Mouse (Mus musculus): ENCODE results near the gene Gnat2.

Gnat2 gene

DNA sequence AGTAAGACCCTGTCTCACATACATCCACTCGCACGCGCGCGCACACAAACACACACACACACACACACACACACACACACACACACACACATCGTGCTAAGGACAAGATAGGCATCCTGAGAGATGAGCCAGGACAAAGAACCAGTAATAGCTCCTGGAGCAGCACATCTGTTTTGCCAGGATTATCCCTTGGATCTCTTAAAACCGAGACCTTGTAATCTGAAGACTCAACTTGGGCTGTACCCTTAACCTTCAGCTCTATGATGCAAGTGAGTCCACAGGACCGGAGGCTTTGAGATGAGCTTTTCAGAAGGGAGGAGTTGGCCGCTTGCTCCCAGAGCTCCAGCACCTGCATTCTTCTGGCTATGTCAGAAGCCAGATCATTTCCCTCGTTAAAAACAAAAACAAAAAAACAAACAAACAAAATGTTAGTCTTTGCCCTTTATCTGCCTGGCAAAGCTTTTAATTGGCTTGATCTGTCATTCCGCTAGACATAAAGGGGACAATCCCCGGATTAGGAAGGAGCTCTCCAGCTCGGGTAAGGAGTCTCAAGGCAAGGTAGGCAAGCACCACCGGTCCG lies at the start of gene Gnat2:
Gnat2 (plus strand) TSS at position 254 of the 580 bp plus-strand sequence.
- DNase-seq, result no peak

DNA sequence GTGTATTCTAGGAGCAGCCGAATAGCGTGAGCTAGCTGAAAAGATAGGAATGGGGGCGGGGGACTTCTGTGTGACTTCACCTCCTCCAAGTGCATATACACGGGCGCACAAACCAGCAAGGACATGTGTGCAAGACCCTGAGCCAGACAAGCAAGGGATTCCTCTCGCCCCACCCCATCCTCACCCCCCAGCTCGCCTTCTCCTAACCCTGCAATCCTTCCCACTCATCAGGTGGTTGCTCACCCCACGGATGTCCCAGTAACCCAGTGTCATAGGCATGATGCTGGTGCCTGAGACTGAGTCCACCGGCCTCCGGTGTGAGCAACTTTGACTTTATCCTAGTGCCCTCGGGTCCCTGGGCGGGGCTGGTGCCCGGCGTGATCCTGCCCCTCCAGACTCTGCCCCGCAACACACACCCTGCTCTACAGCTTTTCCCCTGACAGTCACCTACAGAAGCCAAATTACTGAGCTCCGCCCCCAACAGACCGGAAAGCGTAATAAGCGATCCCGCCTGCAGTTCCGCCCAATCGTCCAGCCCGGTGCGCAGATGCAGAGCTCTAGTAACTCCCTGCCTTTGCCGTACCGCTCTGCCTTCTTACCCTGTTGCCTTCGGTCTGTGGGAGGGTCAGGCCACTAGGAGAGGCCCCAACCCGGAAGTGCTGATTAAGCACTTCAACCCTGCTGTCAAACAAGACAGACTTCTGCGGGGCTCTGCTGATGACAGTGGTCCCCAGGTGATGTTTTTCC lies 48.0 kb upstream of the Gnat2 start, which contains the start of gene Gstm4:
Gstm4 (minus strand) TSS at position 501 of the 747 bp plus-strand sequence.
- DNase-seq, result peak; percentile 84

DNA sequence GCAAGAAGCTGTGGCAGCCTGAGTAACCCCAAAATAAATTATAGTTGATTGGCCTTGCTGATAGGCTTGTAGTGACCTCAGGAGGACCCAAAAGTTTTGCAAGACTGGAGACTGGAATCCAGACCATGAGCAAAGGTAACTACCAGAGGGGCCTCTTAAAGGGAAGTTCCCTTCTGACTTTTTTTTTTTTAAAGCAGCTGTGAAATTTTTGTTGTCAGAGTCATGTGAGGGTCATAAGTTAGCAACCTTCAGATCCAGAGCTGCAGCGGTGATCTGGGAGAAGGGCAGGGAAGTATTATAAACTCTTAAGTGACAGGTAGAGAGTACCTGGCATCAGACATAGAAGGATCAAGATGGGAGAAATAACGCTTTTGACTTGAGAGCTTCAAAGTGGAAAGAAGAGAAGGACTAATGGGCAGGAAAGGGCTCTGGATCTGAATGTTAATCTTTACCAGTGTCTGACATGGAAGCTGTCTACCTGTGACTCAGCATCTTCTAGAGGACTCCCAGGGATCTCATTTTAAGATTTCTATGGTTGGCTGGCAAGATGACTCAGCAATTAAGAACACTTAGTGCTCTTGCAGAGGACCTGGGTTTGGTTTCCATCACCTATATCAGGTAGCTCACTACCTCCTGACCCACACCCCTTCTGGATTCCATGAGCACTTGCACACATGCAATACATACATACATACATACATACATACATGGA lies 45.5 kb upstream of the Gnat2 start:
- no peak for DNase-seq

DNA sequence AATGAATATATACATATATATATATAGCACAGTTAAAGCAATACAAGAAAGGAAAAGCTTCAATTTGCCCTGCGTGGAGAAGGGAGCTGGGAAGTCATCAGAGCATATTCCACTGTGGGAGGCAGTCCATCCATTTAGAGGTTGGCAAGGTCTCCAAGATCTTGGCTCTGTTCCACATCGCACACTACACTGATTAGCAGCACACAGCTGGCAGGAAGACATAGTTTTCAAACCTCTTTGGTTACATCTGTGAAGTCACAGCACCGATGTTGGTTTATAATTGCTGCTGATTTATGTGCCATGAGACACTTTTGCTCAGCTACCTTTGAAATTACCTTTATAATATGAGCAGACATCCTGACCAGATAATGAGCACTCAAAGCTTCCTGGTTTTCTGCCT lies 44.3 kb upstream of the Gnat2 start:
- DNase-seq, result no peak

DNA sequence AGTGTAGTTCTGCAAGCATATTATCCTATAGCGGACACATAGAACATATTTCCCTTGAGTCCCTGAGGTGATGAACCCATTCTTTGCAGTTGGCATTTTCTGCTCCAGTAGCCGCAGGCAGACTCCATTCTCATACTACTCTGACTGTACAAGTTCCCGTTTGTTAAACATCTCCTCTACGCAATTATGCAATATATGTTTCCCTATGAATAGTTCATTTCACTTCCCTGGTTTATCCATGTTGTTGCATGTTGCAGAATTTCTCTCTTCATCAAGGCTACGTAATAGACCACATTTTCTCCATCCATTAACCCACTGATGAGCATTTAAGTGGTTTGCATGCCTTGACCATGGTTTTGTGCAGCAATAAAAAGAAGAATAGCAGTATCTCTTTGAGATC lies 42.1 kb upstream of the Gnat2 start:
- DNase-seq, result no peak

DNA sequence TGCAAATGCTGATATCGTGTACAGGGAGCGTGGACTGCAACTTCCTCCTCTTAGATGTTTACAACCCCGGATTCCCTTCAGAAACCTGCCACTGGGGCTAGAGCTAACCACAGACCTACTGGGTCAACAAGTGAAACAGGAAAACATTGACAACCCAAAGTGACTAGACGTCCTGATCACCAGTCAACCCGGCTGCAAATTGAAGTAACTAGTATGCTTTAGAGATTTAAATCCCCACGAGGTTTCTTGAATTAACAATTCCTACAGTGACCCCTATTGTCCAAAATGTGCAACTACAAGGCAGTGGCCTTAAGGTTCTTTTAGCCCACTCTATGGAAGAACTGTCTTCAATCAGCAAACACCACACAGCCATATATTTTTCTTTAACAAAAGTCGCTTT lies 31.2 kb upstream of the Gnat2 start:
- DNase-seq, result peak; percentile 46

DNA sequence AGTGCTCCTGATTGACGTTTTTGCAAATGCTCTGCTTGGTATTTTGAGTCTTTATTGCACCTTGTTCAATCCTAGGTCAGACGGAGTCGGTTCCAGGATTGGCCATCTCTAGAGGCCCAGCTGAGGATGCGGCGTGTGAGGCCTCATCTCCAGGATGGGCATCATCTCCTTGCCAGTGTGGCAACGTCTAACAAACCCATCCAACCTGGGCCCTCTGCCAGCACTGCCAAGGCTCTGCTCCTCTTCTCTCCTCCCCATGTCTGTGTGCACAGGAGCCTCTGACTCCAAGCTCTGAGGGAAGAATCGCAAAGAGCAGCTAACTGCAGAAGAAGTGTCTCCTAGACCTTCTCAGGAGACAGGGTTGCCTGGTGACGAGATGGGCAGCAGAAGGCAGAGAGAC lies 29.9 kb upstream of the Gnat2 start:
- DNase-seq, result no peak

DNA sequence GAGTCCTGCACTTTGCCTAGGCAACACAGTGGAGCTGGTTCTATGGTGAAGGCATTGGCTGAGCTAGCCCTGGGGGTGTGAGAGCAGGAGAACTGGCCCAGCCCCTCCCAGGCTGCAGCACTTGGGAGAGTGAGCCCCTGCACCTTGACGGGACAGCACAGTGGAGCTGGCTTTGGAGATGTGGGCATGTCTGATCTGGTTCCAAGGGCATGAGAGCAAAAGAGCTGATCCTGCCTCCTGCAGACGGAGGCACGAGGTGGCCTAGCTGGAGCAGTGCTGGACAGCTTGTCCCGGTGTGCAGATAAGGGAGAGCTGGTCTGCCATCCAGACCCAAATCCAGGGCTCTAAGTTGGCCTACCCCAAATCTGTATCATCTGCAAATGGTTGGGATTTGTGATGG lies 27.9 kb upstream of the Gnat2 start:
- no peak for DNase-seq

DNA sequence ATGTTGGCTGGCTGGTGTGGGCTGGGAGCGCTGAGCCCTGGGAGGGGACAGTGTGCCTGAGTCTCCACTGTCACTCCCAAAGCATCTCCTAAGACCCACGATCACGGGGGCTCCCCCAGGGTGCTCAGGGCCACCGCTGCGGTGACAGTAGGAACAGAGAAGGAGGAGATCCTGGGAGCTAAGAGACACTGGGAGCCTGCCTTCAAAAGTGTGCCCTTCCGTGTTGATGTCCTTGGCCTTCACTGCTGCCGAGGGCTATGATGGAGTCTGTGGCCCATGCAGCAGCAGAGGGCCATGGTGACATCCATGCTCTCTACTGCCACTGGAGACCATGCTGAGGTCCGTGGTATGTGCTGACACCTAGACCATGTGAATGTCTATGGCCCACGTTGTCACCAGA lies 27.0 kb upstream of the Gnat2 start:
- DNase-seq, result no peak

DNA sequence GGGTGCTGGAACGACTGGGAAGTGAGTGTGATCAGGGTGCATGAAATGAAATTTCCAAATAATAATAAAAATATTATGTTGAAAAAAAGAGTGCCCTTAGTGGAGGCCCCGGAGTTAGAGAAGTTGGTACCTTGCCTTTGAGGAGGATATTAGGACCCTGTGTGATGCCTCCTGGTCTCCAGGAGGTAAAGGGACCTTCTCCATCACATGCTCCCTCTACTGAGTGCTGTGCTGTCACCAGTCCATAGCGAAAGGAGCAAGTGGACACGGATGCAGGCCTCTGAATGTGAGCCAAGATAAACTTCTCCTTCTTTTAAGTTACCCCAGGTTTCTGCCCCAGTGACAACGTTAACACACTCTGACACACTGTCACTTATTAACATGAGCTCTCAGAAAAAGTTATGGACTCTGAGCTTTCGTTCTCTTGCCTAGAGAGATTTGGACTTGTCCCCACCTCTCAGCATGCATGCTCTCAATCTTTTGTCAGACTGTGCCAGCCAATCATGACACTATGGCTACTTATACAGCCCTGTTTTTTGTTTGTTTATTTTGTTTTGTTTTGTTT lies 25.1 kb upstream of the Gnat2 start:
- DNase-seq, result no peak

DNA sequence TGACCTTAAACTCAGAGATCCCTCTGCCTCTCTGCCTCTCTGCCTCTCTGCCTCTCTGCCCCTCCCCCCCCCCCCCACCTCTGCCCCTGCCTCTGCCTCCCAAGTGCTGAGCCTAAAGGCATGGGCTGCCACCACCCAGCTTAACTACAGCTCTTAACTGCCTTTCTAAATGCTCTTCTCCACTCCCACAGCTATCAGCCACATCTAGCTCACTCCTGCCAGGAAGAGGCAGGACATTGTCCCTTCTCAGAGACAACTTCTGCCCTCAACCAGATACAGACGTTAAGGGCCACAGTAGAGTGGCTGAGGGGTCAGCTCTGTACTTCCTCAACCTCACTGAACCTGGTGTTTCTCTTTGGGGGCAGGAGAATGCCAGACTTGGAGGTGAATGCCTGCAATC lies 23.8 kb upstream of the Gnat2 start:
- no peak for DNase-seq

DNA sequence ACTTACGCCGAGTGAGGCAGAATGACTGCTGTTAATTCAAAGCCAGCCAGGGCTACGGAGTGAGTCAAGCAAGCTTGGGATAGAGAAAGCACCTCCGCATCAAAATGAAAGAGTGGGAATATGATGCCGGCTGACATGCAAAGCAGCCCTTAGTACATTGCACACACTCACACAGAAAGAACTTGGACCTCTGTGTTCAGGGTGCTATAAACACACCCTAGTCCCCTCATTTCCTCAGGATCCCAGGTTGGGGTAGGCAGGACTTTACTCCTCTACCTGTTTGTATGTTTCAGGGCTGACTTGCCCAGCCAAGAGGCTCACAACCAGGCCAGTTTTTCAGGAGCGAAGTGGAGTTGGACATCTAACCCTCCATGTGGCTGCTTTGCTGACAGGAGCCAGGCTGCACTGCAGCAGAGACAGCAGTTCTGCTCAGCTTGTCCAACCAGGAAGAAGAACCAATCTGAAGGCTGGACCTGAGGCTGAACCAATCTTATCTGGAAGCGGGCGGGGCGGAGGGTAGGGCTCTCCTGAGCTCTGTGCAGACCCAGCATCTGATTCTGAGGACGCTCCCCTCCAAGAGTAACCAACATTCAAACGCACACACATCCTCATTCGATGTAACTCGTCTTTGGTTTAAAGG lies 23.2 kb upstream of the Gnat2 start:
- no peak for DNase-seq

DNA sequence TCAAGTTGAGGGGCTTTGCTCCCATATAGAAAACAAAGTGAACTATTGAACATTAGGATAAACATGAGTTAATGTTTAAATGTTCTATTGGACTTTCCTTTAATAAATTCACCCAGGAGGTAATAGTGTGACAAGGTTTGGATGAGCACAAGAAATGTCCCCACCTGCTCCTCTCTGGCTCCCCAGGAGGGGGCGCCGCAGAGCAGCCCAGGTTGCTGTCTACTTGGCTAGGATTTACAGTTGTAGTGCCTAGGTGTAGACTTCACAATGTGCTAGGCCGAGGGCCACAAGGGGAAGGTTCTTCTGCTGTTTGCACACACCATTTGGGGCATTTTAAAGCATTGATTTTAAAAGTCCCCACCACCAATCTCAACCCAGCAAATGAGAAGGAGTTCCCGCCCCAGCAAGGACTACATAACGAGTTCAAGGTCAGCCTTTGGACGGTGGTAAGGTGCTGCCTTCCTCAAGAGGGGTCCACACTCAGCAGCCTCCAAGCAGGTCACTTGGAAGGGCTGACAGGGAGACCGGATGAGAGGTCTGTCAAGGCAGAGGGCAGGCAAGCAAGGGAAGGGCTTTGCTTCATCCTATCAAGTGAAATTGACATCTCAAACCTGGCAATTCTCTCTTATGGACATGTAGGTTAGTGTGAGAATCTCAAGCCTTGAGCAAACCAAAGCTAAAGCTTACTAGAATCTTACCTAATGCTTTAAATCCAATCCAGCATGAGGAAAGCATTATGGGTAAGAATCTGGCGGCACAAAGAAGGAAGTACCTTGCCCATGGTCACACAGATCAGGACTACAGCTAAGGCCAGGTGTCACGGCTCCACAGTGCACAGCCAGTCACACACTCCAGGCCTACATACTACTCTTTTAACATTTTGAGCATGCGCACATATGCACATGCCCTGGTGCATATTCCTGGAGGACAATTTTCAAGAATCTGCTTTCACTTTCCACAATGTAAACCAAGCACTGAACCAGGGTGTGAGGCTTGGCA lies 22.0 kb upstream of the Gnat2 start:
- peak; percentile 81 for DNase-seq

DNA sequence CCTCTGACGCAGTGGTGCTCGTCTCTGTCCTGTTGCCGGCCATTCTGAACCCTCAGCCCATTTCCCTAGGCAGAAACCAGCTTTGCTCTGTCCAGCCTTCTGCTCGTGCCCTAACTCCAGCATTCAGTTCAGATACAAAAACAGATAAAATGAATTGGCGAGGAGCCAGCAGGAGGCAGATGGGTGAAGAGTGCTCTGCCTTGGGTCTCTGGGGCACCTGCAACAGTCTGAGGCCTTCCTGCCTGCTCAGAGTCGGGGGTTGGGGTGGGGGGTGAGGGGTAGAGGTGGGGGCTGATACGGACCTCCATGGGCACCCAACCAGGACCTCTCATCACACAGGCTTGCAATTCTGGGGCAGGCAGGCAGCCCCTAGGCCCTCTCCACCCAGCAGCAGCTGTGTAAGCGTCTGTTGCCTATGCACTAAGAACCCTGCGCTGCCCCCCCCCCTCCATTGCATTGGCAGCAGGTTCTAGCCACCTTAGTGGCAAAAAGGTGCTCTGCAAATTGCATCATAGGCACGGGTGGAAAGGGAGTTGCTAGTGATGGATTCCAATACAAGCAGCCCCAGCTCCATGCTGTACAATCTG lies 19.5 kb upstream of the Gnat2 start:
- DNase-seq, result no peak

DNA sequence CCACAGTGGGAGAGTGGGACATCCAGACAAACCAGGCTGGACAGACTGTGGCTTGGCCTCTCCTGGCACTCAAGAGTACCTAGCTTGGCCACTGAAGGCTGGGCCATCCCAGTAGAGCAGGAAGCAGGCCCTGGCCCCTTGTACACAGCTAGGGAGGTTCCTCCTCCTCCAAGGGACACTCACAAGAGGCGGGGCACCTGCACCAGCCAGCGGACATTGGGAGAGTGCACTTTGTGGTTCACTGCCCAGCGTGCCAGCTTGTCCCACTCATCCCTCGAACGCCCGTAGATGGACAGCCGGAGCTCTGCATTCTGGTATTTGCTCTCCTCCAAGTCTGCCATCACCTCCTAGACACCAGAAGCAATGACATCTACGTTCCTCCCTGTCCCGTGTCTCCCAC lies 15.8 kb upstream of the Gnat2 start:
- no peak for DNase-seq

DNA sequence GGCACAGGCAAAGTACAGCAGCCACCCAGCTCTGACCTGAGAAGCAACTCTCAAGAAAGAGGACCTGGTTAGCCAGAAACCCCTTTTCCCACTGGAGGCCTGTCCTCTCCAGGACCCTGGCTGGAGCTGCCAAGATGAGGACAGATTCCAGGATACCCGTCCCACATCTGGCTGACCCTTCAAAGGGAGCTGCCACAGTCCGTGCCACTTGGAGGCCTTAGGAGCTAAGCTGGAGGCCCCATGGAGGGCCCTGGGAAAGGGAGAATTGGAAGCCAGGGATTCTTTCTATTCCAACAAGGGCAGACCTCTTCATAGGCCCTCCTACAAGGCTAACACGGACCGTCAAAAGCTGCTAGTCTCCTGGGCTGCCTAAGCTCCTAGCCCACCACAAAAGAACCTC lies 10.9 kb upstream of the Gnat2 start:
- DNase-seq, result no peak

DNA sequence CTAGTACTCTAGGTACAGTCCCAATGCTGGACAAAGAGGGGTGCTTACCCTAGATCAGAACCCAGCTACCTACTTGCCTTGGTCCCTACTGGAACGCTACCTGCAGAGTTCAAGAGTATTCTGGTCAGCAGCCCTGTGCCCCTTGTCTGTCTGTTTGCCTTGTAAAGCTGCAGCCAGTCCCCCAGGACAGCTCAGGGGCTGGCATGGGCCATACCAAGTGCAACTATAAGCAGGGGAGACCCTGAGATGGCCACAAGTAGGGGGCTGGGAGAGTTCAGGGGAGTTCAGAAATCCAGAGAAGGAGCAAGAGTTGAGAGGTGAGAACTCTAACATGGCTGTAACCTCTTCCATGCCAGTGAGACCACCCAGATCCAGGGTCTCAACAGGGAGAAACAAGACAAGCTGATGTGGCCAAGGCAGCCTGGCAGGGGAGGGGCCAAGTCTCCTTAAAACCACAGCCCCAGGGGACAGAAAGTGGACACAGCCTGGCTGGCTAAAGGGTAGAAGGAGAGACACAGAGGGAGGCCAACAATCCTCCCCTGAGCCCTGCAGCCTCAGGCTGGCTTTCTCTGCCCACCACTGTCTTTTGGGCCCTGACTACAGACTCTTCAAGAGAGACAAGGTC lies 10.2 kb upstream of the Gnat2 start:
- DNase-seq, result no peak

DNA sequence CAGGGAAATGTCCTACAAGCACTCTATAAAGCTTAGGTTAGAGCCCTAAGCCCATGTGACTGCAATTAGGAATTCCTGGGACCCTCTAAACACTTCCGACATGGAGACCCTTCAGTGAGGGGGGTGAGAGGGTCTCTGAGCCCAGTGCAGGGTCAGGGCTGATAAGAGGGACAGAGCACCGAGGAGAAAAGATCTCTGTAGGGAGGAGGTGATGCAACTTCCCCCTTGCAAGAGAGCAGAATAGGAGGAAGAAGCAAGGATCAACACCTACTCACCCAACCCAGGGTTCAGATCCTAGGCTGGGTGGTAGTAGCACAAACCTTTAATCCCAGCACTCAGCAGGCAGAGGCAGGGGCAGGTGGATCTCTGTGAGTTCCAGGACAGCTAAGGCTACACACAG lies 9.4 kb upstream of the Gnat2 start:
- no peak for DNase-seq

DNA sequence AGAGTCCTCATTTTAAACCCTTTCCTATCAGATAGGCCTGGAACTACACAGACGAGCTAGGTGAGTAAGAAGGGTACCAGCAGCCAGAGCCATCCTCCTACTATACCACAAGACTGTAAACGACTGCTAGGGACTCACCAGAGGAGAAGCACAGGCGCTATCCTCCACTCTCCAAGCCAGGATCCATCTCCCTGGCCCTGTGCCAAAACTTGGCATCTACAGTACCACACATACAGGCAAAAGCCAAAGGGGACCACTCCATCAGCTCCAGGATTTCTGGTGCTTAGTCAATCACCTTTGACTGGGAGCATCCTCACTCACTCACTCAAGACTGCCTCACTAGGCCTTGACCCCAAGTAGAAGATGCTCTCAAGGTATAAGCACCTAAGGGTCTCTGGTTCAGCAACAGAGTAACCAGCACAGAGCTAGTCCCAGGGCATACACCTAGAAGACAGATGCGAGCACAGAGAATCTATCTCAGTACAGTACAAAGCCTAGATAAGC lies 8.6 kb upstream of the Gnat2 start:
- no peak for DNase-seq

DNA sequence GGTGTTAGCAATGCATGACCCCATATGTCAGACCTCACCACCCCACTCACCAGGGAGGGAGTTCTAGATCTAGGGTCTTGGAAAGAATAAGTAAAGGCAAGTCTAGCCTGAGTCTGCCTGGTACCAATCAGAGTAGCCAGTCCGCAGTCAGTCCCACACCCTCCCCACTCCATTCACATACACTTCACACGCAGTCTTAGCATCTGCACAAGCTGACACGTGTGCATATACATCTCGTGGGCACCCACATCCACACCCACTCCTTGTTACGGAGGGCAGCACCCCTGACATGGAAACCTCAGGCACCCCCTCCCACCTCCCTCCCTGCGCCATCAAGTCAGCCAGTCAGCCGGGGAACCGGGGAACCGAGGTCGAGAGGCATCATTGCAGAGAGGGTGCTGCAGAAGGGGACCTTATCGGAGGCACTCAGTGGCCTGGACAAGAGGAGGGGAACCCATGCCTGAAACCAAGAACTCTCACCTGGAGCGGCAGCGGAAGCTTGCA lies 7.8 kb upstream of the Gnat2 start:
- DNase-seq, result no peak

DNA sequence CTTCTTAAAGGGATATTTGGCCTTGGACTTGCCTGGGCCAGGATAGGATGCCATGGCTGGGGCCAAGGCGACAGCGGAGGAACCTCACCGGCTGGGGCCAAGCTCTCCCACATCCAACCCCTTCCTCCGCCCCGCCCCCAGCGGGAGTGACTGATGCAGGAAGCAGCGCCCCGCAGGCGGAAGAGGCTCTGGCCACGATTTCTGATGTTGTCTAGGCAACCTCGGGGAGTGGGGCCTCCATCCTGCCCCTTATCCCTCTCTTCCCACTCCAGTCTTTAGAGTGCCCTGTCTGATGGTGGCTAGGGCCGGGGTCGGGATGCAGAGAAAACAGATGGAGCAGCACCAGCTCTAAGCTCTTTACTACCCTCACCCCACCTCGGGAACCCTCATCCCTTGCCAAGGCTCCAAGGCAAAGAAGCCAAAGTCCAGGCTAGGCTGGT lies 7.3 kb upstream of the Gnat2 start:
- peak; percentile 90 for DNase-seq

Measured in thymus, postnatal 25 days (tissue).